Mouse (Mus musculus): ENCODE measurements around the gene Myh6. TPM values are rescaled to one million over a fixed set of nuclear protein-coding genes. Genes with fewer than 3 reads are reported as not detected.
"Not testable (repeated sequence)": the region's sequence is repeated elsewhere in the genome, so short reads cannot be mapped to it uniquely, and the experiment has no call there.

The Myh6 gene
- total and polyA plus RNA-seq, 3 experiments: 6,249 to 21,149 (median 19,033) TPM

DNA sequence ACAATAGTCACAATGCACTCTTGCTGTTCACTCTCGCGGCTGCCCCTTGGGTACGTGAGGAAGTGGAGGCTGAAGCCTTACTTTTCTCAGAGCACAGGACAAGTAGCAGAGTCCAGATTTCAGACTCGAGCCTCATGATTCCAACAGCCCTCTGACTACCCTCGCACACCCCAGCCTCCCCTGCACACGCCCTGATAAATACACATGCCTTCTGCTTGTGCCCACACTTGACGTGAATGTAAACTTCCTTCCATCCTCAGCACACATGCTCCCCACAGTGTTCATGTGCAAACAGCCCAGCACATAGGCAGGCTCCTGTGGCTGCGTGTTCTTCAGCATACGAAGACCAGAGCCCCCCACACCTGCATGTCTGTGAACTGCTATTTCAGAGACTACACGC, 26.9 kb upstream of the Myh6 start:
- TF ChIP-seq POLR2A (IDR thresholded peaks at IDR 0.05; ENCODE audit: insufficient read depth, low read depth, low read length): peak; percentile 70; the same call in 1 of the 2 replicates
- TF ChIP-seq EP300 (IDR thresholded peaks at IDR 0.05; ENCODE audit: insufficient read depth, low read depth, low read length): peak; percentile 78; the same call in 1 of the 2 replicates
- no peak for TF ChIP-seq CTCF (IDR thresholded peaks at IDR 0.05)
- DNase-seq: no peak
- Histone ChIP-seq H3K36me3 (ENCODE audit: control insufficient read depth, insufficient read depth, low read length) (no peaks in the 10 kb centered on the region), H3K27me3 (ENCODE audit: control insufficient read depth, insufficient read depth, low read length) (no peaks in the 10 kb centered on the region), H3K4me3 (no peak overlapping the region), H3K9ac (ENCODE audit: low read depth, low read length) (no peak overlapping the region), H3K27ac (peak overlapping the region; percentile 13; the same call in 1 of the 2 replicates), H3K79me2 (replicated peaks; ENCODE audit: control insufficient read depth, insufficient read depth, low read length) (no peaks in the 10 kb centered on the region), H3K4me1 (ENCODE audit: control insufficient read depth, insufficient read depth, low read length) (no peaks in the 10 kb centered on the region; the same call in 1 of the 2 replicates)
- WGBS: 36% methylated on average over 10 of the region's 10 CpGs
- intact Hi-C loops (cut with DNase I): no loop called here

- Histone ChIP-seq H3K79me2 (replicated peaks; ENCODE audit: control insufficient read depth, insufficient read depth, low read length) (no peaks in the 10 kb centered on the region), H3K36me3 (ENCODE audit: control insufficient read depth, insufficient read depth, low read length) (no peaks in the 10 kb centered on the region), H3K27me3 (ENCODE audit: control insufficient read depth, insufficient read depth, low read length) (no peaks in the 10 kb centered on the region), H3K9ac (ENCODE audit: low read depth, low read length) (no peak overlapping the region), H3K4me1 (ENCODE audit: control insufficient read depth, insufficient read depth, low read length) (no peaks in the 10 kb centered on the region; the same call in 1 of the 2 replicates), H3K27ac (no peak overlapping the region; the same call in 1 of the 2 replicates), H3K4me3 (no peak overlapping the region)
- no peak for DNase-seq
- TF ChIP-seq POLR2A (IDR thresholded peaks at IDR 0.05; ENCODE audit: insufficient read depth, low read depth, low read length) (peak; percentile 74), CTCF (IDR thresholded peaks at IDR 0.05) (no peak), EP300 (IDR thresholded peaks at IDR 0.05; ENCODE audit: insufficient read depth, low read depth, low read length) (peak; percentile 86)
- 64% methylated on average over 10 of the region's 10 CpGs for WGBS
- intact Hi-C loops (cut with DNase I): no loop called here
These were observed 25.5 kb upstream of the Myh6 start for GRCm38 (mm10) chr14:54992196-54992595.

GRCm38 (mm10) chr14:54989886-54990441, 23.2 kb upstream of the Myh6 start:
- H3K4me1 ChIP-seq (ENCODE audit: control insufficient read depth, insufficient read depth, low read length): no peaks in the 10 kb centered on the region; the same call in 1 of the 2 replicates
- no peak overlapping the region for H3K9ac ChIP-seq (ENCODE audit: low read depth, low read length)
- H3K79me2 ChIP-seq (replicated peaks; ENCODE audit: control insufficient read depth, insufficient read depth, low read length): no peaks in the 10 kb centered on the region
- no peak for TF ChIP-seq CTCF (IDR thresholded peaks at IDR 0.05)
- peak; percentile 87 for TF ChIP-seq EP300 (IDR thresholded peaks at IDR 0.05; ENCODE audit: insufficient read depth, low read depth, low read length)
- TF ChIP-seq POLR2A (IDR thresholded peaks at IDR 0.05; ENCODE audit: insufficient read depth, low read depth, low read length): peak; percentile 62
- no peak overlapping the region for H3K4me3 ChIP-seq
- H3K27ac ChIP-seq: peak overlapping the region; percentile 5; the same call in 1 of the 2 replicates
- peaks cover 4% of the 10 kb centered on the region; the same call in 1 of the 2 replicates for H3K36me3 ChIP-seq (ENCODE audit: control insufficient read depth, insufficient read depth, low read length)
- 67% methylated on average over 8 of the region's 8 CpGs for WGBS
- no peak for DNase-seq
- intact Hi-C loops (cut with DNase I): no loop called here
- H3K27me3 ChIP-seq (ENCODE audit: control insufficient read depth, insufficient read depth, low read length): no peaks in the 10 kb centered on the region

DNA sequence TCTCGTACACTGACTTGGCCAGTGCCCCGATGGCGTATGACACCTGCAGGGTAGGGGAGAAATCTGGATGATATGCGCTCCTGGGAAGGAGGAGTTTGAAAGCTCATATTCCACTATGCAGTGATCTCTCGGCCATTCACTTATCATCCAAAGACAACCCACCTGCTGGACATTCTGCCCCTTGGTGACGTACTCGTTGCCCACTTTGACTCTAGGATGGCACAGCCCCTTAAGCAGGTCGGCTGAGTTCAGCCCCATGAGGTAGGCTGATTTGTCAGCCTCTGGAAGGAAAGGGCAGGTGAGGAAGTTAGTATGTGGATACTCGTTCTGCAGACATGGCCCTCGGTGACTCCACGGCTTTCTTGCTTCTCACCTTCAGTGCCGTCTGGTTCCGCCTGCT, 22.2 kb upstream of the Myh6 start:
- no peak overlapping the region; the same call in 1 of the 2 replicates for H3K27ac ChIP-seq
- no peaks in the 10 kb centered on the region; the same call in 1 of the 2 replicates for H3K4me1 ChIP-seq (ENCODE audit: control insufficient read depth, insufficient read depth, low read length)
- no peaks in the 10 kb centered on the region for H3K79me2 ChIP-seq (replicated peaks; ENCODE audit: control insufficient read depth, insufficient read depth, low read length)
- no peak overlapping the region for H3K4me3 ChIP-seq
- 70% methylated on average over 13 of the region's 13 CpGs for WGBS
- H3K27me3 ChIP-seq (ENCODE audit: control insufficient read depth, insufficient read depth, low read length): no peaks in the 10 kb centered on the region
- TF ChIP-seq CTCF (IDR thresholded peaks at IDR 0.05) (no peak), EP300 (IDR thresholded peaks at IDR 0.05; ENCODE audit: insufficient read depth, low read depth, low read length) (0 out of 2 replicates have a peak, but pooled peaks have one; percentile 53)
- peaks cover 4% of the 10 kb centered on the region; the same call in 1 of the 2 replicates for H3K36me3 ChIP-seq (ENCODE audit: control insufficient read depth, insufficient read depth, low read length)
- intact Hi-C loops (cut with DNase I): no loop called here
- no peak for DNase-seq
- H3K9ac ChIP-seq (ENCODE audit: low read depth, low read length): no peak overlapping the region

- H3K9ac ChIP-seq (ENCODE audit: low read depth, low read length); H3K79me2 ChIP-seq (replicated peaks; ENCODE audit: control insufficient read depth, insufficient read depth, low read length); H3K4me3 ChIP-seq; H3K36me3 ChIP-seq (ENCODE audit: control insufficient read depth, insufficient read depth, low read length); intact Hi-C loops (cut with DNase I); H3K27me3 ChIP-seq (ENCODE audit: control insufficient read depth, insufficient read depth, low read length); H3K27ac ChIP-seq; DNase-seq; H3K4me1 ChIP-seq (ENCODE audit: control insufficient read depth, insufficient read depth, low read length): not testable (repeated sequence)
- WGBS: 68% methylated on average over 9 of the region's 9 CpGs
- TF ChIP-seq POLR2A (IDR thresholded peaks at IDR 0.05; ENCODE audit: insufficient read depth, low read depth, low read length): peak; percentile 67; the same call in 1 of the 2 replicates
- TF ChIP-seq EP300 (IDR thresholded peaks at IDR 0.05; ENCODE audit: insufficient read depth, low read depth, low read length): peak; percentile 61
These were observed 21.7 kb upstream of the Myh6 start for GRCm38 (mm10) chr14:54988350-54988874.

DNA sequence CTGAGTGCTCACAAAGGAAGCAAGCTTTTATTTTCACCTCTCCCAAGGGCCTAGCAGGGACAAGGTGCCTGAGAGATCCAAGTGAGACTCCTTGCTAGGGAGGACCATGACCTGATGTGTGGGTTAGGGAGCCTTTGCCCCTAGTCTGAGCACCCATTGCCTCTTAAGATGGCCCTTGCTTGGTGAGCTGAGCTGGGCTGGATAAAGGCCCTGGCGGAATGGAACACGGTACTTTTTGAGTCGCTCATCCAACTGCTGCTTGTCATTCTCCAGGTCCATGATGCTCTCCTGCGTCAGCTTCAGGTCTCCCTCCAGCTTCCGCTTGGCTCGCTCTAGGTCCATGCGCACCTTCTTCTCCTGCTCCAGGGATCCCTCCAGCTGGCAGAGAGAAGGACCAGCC, 15.2 kb upstream of the Myh6 start:
- no peaks in the 10 kb centered on the region for H3K79me2 ChIP-seq (replicated peaks; ENCODE audit: control insufficient read depth, insufficient read depth, low read length)
- H3K36me3 ChIP-seq (ENCODE audit: control insufficient read depth, insufficient read depth, low read length): peaks cover 18% of the 10 kb centered on the region; the same call in 1 of the 2 replicates
- intact Hi-C loops (cut with DNase I): no loop called here
- H3K27me3 ChIP-seq (ENCODE audit: control insufficient read depth, insufficient read depth, low read length): no peaks in the 10 kb centered on the region
- H3K4me1 ChIP-seq (ENCODE audit: control insufficient read depth, insufficient read depth, low read length): no peaks in the 10 kb centered on the region
- H3K4me3 ChIP-seq: no peak overlapping the region
- H3K27ac ChIP-seq: no peak overlapping the region
- H3K9ac ChIP-seq (ENCODE audit: low read depth, low read length): no peak overlapping the region
- DNase-seq: no peak
- WGBS: 66% methylated on average over 7 of the region's 7 CpGs
- no peak for TF ChIP-seq CTCF (IDR thresholded peaks at IDR 0.05)
- TF ChIP-seq POLR2A (IDR thresholded peaks at IDR 0.05; ENCODE audit: insufficient read depth, low read depth, low read length): peak; percentile 68; the same call in 1 of the 2 replicates
- 0 out of 2 replicates have a peak, but pooled peaks have one; percentile 48 for TF ChIP-seq EP300 (IDR thresholded peaks at IDR 0.05; ENCODE audit: insufficient read depth, low read depth, low read length)
